Mouse (Mus musculus) megakaryocyte progenitor cell, adult 5-6 weeks (primary cell): ENCODE measurements at regions not wholly inside any gene's neighbourhood (a gene's known extent, or its start where the extent isn't known, plus 50 kb on each side); places are given as distances from the start of the nearest gene placed in this dataset.
"Not testable (repeated sequence)": the region's sequence is repeated elsewhere in the genome, so short reads cannot be mapped to it uniquely, and the experiment has no call there.

Experiments used
- ATAC-seq: replicated peaks from 2 replicates; pipeline ENCODE4 v1.8.0; 2016; ENCODE audit warnings: mild to moderate bottlenecking, moderate TSS enrichment, inconsistent platforms; ENCODE audit not compliant: poor library complexity

DNA sequence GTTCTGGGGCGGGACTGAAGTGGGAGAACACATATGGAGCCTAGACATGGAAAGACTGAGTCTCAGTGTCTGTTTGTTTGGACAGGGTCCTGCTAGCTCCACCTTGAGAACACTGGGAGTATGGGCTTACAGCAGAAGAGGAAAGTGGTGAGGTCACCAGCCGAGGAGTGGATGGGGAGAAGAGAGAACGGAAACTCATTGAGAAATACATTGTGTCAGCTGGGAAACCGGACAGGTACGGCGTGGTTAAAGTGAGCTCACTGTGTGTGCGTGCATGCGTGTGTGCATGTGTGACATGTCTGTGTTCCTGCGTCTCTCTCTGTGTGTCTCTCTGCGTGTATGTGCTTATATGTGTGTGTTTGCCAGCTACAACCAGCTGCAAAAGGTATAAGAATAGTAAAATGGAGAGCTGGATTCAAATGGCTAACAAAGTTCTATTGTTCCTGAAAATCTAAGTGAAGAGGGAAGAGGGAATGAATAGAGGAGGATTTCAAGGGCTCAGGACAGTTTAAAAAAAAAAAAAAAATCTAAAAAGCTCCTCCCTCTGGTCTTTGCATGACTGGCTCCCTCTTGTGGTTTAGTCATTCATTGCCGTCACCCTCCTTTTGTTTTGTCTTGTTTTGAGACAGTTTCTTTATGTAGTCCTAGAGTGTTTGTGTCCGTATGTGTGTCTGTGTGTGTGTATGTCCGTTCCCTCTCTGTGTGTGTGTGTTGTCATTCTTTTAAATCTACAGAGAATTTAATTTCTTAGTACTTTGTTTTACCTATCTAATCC is 52.0 kb upstream of the Ak4 start:
- peak; percentile 91 for ATAC-seq

DNA sequence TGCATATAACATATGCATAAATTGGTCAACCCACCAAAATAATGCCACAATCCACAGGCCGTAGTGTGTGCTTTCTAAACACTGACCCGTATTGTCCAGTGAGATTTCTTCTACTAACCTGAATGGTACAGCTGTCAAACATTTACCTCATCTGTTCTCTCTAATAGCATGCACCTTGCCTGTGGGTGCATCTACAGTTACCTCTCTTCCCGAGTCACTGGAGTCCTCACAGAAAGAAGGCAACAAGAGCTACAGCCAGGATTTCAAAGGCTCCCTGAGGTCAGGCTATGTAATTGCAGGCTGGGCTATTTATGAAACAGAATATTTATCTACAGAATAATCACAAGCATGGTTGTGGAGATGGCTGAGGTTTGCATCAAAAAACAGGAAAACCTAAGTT is 53.8 kb upstream of the Ak4 start:
- no peak for ATAC-seq

DNA sequence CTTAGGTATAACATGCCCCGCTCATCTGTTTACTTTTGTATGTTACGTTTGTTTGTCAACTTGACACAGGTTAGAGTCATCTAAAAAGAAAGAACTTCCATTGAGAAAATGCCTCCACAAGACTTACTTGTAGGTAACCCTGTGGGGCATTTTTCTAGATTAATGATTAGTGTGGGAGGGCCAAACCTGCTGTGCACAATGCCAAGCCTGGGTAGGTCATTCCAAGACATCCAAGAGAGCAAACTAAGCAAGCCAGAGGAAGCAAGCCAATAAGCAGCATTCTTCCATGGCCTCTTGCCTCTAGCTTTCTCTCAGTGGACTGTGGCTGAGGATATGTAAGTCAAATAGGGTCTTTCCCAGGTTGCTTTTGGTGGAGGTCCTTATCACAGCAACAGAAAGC is 54.4 kb upstream of the Ak4 start:
- ATAC-seq = no peak

DNA sequence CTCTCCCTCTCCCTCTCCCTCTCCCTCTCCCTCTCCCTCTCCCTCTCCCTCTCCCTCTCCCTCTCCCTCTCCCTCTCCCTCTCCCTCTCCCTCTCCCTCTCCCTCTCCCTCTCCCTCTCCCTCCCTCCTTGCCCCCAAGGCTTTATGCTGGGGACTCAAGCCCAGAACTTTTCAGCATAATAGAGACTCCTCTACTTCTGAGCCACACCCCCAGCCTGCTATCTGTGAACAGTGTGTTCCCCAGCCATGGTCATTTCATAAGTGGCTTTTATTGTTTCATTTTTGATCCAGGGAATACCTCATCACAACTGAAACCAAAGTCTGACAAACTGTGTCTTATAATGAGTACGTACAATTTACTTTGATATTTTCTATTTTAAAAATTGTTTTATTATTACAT is 55.8 kb upstream of the Ak4 start:
- ATAC-seq = not testable (repeated sequence)

DNA sequence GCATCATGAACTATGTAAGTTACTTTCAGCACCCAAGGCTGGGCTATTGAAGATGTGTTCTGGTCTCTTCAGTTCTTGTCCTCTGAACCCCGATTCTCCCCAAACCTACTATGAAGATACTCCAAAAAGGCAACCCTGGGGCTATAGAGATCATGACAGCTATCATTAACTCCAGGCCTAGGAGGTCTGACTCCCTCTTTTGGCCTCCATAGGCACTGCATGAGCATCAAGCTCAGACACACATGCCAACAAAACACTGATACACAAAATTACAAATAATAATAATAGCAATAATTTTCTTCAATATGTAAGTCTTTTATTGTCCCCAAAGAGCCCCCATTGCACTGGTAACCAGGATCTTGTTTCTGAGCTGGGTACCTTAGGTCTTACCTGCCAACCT is 57.3 kb upstream of the Ak4 start:
- no peak for ATAC-seq

DNA sequence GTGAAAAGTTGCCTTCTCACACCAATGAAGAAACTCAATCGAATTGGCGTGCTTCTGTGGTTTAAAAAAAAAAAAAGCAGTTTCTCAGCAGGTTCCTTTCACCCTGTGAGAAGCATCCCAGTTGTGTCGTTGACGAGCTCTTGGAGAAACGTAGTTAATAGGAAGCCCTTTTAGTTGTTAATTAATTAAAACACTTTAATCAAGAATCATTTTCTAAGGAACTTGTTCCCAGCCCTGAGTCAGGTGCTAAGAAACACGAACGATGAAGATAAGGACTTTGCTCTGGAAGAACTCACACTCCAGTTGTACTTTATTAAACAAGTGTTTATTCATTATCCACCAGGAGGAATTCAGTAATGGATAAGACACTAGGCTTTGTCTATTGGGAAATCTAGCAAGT is 58.8 kb upstream of the Ak4 start:
- ATAC-seq = no peak

DNA sequence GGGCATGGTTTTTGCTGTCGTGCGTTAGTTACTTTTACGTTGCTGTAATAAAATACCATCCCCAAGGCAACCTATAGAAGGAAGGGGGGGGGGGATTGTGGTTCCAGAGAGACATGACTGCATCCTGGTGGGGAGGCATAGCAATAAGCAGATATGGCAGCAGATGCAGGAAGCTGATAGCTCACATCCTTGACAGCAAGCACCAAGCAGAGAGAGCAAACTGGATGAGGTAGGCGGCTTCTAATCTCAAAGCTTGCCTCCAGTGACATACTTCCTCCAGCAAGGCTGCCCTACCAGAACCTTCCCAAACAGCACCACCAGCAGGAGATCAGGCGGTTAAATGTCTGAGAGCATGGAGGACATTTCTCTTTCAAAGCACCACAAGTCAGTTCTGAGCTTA is 60.0 kb upstream of the Ak4 start:
- ATAC-seq = peak; percentile 35

DNA sequence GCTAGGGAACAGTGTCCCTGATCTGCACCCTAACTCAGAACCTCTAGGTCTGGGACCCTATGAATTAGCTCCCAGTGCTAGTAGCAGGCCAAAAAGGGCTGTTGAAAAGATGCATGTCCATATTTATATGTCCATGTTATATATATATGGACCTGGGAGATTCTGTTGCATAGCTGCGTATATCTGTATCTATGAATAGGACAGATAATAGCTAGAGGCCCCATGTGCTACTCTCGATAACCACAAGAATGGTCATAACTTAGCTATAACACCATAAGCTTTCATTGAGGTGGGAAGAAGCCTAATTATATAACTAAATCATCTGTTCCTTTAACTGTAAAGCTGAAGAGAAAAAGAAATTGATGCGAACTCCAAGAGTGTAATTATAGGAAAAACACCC is 60.6 kb upstream of the Ak4 start:
- peak; percentile 14; the same call in 1 of the 2 replicates for ATAC-seq

DNA sequence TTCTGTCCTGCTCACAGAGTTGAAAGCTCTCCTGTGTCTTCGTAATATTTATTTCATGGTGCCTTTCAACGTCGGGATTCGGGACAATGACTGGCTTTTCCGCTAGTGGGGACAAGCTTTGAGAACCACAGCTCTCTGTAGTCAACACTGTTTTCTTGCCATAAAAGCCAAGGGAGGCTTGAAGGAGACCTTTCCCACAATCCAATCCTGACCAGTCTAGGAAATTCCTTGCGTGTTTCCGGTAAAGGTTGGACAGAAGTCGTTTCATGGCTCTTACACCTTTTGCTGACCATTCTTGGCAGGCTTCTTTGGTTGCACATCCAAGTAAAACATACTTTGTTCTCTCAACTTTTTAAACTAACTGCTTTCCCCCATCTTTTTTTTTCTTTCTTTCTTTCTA is 61.2 kb upstream of the Ak4 start:
- ATAC-seq = no peak

DNA sequence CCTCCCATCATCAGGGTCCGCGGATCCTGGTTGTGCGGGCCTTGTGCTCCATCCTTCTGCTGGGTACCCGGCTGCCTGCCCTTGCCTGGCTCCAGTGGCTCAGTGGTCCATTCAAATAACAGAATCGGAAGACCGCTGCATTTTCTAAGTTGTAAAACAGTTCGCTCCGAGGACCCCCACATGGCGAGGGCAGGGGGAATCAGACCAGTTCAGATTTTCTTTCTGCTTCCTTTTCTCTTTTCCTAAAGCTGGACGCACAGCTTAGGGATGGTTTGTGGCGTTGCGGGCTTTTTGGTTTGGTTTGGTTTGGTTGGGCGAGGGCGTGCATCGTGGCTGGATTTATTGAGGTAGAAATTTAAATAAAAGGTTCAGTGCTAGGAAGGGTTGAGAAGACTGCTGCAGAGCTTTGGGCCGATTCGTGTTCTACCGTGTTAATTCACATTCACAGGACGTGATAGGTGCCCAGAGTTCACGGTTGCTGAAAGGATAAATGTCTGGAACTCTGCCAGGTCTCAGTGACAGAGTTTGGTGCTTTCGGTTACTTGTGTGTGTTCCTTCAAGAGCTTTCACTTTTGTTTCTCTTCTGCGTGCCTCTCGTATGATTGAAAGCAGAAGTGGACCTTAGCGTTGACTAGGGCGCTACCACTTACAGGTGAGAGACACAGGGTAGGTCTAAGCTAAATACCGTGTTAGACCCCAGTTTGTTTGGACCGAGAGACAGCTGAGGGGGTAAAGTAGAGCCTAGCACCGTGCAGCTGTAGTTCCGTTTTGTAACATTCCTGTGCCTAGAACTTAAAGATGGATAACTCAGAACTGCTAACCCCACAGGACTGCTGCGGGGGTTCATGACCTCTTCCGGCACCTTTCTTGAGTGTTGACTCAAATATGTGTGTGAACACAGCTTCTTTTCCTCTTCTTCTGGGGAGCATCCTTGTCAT is 61.9 kb upstream of the Ak4 start:
- peak; percentile 53 for ATAC-seq

DNA sequence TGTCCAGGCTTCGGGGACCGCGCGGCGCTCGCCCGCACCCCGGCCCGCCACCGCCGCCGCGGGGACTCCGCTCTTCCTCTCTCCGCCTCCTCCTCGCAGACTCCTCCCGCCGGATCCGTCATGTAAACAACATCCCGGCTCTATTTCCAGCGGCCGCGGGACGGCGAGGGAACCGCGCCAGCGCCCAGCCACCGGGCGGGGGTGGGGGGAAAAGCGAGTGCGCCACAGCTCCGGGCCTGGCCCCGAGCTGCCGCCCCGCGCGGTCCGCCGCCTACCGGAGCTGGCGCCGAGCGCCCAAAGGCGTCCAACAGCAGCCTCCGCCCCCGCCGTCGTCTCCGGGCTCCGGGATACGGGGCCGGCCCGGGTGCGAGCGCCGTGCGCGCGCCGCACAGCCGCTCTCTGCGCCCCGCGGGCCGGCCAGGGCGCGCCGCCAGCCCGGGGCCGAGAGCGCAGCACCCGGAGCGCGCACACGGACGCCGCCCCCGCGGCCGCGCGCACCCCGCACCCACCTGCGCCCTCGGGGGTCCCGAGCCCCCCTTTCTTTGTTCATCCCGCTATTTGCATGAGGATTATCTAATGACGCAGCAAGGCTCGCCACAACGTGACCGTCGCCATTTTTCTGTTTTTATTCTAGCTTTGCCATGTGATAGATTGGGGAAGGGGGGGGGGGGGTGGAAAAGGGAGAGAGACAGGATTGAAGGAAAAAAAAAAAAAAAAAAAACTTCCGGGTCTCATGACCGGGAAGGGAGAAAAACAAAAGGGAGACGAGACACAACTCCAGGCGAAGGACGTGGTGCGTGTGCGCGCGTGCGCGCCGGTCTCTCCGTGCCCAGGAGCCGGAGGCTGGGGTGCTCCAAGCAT is 62.8 kb upstream of the Ak4 start:
- peak; percentile 35 for ATAC-seq

DNA sequence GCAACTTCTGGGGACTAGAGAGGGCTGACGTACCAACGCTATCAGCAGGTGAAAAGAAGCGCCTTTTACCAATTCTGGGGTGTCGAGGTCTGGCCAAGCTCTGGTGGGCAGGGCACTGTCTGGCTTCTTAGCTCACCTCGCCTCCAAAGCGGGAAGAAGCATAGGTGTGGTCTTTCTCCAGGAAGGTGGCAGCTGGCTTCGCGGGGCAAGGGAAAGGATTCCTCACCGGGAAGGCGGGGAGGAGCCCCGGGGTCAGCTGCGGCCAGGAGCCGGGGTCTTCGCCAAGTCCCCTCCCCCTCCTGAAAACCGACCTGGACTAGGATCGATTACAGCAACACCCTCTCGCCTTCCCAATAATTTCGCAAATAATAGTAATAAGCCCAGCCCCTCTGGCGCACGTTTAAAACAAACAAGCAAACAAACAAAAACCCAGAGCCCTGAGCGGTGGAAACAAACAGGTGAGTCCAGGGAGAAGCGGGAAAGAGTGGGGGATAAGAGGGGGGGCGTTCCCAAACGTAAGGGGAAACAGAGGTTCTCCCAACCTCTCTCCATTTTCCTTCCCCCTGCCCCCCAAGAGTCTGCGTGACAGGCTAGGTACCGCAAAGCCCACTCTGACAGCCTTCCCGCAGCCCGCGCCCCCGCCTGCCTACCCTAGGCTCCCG is 63.5 kb upstream of the Ak4 start:
- ATAC-seq = no peak

DNA sequence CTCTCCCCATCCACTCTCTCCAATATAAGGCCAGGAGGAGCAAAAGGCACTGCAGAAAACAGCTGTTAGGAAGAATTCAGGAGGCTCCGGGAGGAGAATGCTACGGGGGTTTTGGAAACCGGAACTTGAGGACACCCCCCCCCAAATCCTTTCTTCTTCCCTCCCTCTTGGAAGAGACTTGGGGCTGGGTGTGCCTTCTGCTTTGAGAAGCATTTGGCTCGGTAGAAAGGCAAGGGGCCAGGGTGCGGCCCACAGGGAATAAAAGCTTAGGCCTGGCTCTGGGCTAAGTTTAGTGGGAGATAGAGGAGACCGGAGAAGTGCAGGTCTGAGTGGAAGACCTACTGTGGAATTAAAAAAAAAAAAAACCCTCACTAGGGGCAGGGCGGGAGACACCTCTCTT is 64.1 kb upstream of the Ak4 start:
- no peak for ATAC-seq

DNA sequence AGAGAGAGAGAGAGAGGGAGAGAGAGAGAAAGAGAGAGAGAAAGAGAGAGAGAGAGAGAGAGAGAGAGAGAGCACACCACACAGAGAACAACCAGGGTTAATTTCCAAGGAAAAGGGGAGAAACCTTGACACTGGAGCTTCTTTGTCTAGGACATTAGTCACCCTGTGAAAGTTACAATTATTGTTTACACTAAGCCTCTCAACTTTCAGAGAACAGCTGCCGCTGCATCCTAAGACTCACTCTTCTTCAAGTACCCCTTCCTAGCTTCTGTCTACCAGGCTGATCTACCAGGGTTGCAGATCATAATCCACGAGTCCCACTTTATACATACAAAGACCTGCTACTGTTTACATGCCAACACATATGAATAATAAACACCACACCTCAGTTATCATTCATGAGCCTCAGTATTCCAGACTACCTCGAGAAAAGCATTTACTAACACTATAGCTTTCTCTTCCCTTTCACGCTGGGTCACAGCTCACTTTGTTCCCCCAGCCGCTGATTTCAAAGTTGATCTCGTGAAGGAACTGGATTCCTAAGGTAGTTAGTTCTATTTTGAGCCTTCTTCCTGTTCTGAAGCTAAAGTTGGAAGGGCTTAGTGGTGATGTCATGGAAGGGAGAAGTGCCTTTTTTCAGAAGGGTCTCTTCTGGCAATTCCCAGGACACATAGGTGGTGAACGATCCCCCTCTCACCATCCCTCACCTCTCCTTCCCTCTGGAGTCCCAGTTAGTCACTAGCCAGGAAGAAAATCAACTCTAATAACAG is 64.8 kb upstream of the Ak4 start:
- no peak for ATAC-seq

DNA sequence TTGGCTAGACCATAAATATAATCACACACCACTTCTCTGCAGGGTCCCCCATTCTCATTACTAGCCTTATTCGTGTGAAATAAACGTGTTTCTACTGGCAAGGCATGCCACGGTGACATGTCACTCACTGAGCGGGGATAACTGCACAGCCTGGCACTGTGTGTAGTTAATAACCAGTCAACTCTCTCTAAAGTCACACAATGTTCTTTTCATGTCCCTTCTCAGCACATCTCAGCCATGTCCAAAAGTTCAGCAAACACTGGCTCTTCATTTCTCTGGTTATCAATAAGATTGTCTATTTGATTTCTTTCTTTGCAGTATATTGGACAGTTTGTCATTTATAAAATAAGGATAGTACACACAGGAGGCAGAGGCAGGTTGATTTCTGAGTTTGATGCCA is 66.9 kb upstream of the Ak4 start:
- no peak for ATAC-seq

DNA sequence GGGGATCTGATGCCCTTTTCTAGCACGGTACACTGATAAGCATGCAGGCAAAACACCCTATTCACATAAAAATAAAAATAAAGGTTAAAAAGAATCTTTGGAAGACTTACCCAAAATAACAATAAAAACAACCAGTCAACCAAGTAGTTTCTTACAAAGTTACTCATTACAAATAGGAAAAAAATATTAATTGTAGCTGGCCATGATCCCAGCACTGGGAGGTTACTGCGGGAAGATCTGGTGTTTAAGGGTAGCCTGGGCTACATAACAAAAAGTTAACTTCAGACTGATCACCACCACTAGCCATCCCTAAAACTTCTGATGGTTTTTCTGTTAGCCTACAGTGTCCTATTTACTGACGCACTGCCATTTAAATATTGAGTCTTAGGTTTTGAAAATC is 67.4 kb upstream of the Ak4 start:
- ATAC-seq = no peak

DNA sequence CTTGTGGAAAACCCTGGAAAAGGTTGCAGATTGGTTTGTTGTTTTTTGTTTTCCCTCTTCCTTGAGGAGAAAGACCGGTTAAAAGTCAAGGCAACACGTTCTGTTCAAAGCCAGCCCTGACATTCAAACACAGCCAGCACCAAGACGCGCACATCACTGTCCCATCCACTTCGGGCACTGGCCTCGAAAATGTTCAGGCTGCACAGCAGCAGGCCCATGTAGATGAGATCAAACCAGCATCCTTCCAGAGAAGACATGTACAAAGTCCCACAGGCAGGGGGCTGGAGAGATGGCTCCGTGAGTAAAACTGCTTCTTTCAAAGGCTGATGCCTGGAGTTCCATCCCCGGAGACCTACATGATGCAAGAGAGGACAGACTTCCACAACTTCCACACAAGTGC is 68.4 kb upstream of the Ak4 start:
- ATAC-seq = no peak

DNA sequence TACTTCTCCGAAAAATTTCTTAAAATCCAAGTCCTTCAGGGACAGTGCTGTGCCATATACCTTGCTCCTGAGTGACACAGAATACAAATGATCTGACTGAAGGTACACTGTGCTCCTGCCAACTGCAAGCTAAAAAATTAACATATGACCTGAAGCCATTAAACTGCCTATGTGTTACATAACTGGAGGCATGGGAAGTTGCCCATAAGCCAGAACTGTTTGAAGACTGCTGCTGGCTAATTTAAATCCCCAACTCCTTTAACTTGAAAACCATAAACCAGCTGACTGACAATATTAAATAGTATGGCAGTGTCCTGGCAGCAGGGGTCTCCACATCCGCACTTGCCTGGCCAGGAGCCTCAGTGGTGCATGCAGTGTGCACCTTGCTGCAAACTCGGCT is 68.9 kb upstream of the Ak4 start:
- ATAC-seq = no peak

DNA sequence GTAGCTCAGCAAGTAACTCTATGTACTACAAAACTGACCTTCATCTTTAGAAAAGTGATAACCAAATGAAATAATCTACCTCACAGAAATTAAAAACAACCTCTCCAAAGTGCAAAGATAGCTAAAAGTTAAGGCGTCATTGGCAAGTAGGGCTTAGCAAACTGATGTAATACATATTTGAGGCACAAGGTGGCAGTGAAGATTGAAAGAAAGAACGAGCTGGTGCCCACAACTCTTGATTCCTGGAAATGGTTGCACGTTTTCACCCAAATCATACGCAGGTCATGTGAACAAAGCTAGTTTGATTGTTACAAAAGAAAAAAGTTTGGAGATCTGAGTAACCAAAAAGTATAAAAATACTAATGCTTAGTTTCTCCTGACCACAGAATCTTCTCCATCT is 69.7 kb upstream of the Ak4 start:
- ATAC-seq = peak; percentile 95

DNA sequence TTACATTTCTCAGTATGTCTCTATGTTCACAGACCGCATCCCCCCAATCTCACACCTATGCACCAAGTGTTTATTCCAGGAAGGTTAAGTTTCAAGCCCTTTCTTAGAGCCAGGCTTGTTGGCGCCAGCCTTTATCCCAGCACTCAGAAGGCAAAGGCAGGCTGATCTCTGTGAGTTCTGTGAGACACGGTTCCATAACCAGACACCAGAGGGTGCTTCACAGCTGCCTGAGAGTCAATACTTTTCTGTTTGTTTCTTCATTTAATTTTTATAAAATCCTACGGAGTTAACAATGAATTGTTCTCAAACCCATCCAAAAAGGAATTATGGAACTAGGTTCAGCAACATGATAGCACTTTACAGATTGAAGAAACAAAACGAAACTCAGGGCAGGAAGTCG is 71.8 kb upstream of the Ak4 start:
- ATAC-seq = no peak
